Mouse (Mus musculus): ENCODE data around the gene Trp53i13.

Gene Trp53i13

GRCm38 (mm10) chr11:77492911-77493332 is 22.9 kb downstream of the Trp53i13 start:
- intact Hi-C loops (cut with DNase I), result no loop called here

- intact Hi-C loops (cut with DNase I), result no loop called here
Measured at GRCm38 (mm10) chr11:77492311-77492871, 23.4 kb downstream of the Trp53i13 start.

GRCm38 (mm10) chr11:77491502-77492291 is 24.1 kb downstream of the Trp53i13 start:
- intact Hi-C loops (cut with DNase I), result no loop called here

DNA sequence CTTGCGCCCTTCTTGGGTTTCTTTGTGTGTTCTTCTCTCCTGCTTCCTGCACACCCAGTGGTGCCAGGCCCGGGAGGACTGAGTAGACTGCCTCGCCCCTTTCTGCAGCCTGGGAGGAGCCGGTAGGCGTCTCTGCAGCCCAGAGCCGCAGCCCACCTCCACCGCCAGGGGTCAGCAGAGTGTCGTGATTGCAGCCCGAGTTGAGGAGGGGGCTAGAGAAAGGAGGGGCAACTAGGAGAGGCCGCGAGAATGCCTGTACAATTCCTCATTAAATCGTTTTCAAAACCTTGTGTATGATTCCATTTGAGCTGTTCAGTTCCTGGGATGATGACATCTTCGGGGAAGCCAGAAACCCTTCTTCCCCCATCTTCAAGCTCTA is 24.7 kb downstream of the Trp53i13 start:
- intact Hi-C loops (cut with DNase I), result no loop called here

- intact Hi-C loops (cut with DNase I), result no loop called here
Measured at GRCm38 (mm10) chr11:77490451-77490850, 25.3 kb downstream of the Trp53i13 start.

- intact Hi-C loops (cut with DNase I), result no loop called here
Measured at GRCm38 (mm10) chr11:77489591-77490235, 26.1 kb downstream of the Trp53i13 start, which contains the start of gene Ankrd13b. Ankrd13b (minus strand) TSS chr11:77489678.

- intact Hi-C loops (cut with DNase I), result no loop called here
Measured at GRCm38 (mm10) chr11:77488771-77489581, 26.8 kb downstream of the Trp53i13 start.

GRCm38 (mm10) chr11:77486798-77487197 is 29.0 kb downstream of the Trp53i13 start:
- intact Hi-C loops (cut with DNase I), result no loop called here

GRCm38 (mm10) chr11:77485229-77485628 is 30.6 kb downstream of the Trp53i13 start:
- intact Hi-C loops (cut with DNase I), result no loop called here

DNA sequence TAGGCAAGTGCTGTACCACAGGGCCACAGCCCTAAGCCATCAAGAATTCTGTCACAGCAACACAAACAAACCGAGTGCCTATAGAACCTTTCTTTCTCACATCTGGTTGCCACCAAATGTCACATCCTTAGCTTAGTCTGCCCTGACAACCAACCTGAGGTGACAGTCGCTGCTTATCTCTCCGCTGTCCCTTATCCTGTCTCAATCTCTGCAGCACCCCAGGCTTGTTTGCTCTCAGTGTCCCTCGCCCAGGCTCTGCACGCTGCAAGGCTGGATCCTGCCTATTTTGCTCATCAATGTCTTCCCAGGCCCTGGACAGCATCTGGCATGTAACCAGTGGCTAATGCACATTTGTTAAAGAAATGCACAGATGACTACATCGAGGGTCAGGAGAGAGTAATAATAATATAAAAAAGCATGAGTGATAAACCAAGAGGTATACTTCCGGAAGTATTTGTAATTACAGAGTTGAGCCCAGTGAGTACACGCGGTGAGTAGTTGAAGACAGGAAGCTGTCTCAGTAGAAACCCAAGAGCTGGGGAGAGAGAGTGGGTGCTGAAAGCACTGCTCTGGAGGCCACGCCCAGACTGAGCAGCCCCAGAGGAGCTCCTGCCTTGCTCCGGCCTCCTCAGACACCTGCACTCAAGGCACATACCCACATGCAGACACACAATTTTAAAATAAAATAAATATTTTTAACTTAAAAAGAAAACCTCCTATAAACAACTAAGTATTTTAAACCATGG is 32.1 kb downstream of the Trp53i13 start:
- intact Hi-C loops (cut with DNase I), result no loop called here

DNA sequence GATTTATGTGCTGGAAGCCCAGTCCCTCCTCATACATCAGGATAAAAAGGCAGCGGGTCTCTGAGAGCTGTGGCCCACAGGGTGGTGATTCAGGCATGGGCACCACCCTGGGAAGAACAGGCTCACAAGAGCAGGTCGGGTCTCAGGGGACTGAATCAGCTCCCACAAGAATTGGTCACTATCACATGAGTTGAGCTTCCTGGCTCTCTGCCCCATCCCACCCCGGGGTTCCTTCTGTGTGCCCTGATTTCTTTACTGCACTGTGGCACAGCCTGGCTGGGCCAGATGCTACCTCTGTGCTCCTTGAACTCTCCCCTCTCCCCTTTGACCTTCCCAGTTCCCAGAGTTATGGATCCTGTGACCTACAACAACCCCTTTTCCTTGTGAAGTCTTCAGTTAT is 32.7 kb downstream of the Trp53i13 start:
- intact Hi-C loops (cut with DNase I), result no loop called here

- intact Hi-C loops (cut with DNase I), result no loop called here
Measured at GRCm38 (mm10) chr11:77476895-77477294, 38.9 kb downstream of the Trp53i13 start.

DNA sequence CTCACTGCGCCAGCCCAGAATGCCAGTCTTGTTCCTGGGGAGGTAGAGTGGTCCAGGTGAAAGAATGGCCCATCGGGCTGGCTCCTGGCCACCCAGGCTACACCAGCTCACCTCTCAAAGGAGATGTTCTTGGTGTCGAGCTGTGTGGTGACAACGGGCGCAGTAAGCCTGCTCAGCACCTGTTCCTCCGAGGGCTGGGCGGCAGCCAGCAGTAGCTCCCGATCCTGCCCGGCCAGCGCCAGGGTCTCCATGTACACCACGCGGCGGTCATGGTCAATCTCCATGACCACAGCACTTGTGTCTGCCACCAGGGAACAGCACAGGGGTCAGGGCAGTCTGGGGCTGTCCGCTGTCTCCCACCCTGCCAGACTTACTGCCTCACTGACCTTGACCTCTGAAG is 39.6 kb downstream of the Trp53i13 start:
- intact Hi-C loops (cut with DNase I), result no loop called here

DNA sequence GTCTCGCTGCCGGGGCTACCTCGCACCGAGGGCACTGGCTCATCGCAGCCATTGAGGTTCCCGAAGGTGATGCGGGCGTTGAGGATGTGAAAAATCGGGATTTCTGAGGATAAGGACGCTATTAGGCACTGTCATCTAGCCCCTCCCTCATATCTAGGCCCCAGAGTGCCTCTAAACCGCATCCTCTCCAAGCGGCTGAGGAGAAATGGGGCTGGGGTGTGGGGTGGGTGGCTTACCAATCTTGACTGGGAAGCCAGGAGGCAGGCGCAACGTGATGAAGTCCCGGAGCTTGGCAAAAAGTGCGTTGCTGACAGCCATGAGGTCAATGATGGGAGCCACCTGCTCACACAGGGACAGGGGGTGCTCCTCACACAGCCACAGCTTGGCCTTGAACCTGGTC is 43.0 kb downstream of the Trp53i13 start:
- intact Hi-C loops (cut with DNase I), result no loop called here

GRCm38 (mm10) chr11:77471407-77471806 is 44.4 kb downstream of the Trp53i13 start:
- intact Hi-C loops (cut with DNase I), result no loop called here

- intact Hi-C loops (cut with DNase I), result no loop called here
Measured at GRCm38 (mm10) chr11:77468397-77468796, 47.4 kb downstream of the Trp53i13 start.

- intact Hi-C loops (cut with DNase I), result no loop called here
Measured at GRCm38 (mm10) chr11:77467784-77468183, 48.0 kb downstream of the Trp53i13 start.

DNA sequence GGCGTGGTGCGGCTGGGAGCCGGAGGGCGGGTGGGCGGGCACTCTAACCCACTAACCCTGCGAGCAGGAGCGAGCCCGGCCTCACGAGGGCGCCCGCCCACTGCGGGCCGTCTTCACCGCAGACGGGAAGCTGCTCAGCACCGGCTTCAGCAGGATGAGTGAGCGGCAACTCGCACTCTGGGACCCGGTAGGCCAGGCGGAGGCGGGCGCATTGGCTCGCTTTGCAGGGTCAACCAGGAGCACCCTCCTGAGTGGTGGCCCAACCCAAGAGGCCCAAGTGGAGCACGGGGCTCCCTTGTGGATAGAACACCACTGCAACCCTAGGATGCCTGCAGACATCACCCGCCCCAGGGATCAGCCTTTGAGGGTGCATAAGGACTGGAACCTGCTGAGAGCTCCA is 48.6 kb downstream of the Trp53i13 start:
- intact Hi-C loops (cut with DNase I), result no loop called here

DNA sequence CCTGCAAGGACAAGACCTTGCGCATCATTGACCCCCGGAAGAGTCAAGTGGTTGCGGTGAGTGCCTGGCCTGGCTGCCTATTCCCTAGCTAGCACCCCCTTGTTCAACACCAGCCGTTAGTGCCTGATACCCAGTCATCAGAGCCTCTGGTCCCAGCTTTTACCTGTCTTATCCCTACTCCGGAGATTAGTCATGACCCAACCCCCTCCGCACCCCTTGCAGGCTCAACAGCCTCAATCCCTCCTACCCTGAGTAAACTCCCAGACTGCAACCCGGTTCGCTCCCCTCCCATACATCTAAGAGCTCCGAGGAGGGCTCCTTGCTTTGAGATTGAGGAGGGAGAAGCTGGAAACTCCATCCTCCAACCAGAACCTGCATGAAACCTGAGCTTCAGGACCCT is 49.2 kb downstream of the Trp53i13 start:
- intact Hi-C loops (cut with DNase I), result no loop called here

DNA sequence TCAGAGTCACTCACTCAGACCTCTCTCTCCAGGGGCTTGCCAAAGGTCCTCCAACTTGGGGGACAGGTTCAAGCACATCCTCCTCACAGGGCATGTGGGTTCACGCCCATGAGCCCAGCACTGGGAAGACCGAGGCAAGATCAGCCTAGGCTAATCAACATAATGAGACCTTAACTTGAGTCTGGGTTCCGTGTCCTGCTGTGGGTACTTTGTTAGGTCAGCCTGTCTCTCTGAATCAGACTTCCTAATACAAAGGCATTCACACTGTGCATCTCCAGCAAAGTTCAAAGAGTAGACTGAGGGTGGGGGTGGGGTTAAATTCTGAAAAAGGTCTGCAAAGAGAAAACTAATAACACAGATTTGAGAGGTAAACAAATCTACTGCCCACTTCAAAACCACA is 50.7 kb downstream of the Trp53i13 start:
- intact Hi-C loops (cut with DNase I), result no loop called here

DNA sequence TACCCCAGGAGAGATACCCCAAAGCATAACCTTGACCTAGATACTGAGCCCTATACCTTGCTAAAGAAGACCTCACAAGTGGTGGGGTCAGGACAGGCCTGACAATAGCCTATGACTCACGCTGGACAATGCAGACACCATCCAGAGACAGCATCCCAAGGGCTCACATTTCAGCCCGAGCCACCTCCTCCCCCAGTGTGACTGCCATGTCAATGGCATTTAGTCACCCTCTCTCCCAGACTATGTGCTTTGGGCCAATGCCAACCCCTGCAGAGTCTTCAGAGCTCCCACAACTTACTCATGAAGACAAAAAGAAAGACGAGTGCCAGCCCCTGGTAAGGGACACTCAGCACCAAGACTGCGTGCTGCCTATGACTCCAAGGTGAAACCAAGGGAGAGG is 51.1 kb downstream of the Trp53i13 start:
- intact Hi-C loops (cut with DNase I), result no loop called here

Measured in adrenal gland (tissue).